Mouse (Mus musculus): ENCODE data around the gene Nsf.

Nsf gene

DNA sequence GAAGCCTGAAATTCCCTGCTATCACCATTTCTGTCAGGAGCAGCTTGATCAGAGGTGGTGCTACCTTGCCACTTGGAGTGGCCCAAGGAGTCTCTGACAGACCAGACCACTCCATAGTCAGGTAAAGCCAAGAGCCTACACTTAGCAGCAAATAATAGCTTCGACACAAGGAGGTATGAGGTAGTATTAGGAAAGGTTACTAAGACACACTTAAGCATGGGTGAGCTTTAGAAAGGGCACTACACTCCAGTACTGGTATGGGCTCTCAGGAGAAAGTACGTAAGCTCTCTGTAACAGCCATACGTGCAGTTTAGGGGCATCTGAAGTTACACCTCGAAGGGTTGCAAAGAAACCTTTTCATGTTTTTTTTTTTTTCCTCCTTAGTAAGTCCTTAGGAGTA is 11.1 kb downstream of the Nsf start:
- in situ Hi-C loops (cut with MseI, MboI), result no loop called here

DNA sequence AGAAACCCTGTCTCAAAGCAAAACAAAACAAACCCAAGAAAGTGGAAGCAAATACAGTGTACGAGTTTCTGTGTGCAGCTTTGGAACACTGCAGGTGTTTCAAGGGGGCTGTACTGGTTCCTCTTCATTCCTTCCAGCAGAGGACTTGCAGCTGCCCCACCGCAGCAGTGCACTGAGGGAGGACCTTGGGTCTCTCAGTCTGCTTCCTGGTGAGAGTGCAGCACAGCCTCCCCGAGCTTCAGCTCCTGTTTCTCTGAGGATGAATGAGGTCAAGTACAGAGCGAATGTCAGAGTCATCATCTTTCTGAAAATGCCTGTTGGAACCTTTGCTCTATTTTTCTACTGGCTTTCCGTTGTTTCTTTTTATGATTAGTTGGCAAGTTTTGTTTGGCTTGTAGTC is 12.5 kb downstream of the Nsf start:
- in situ Hi-C loops (cut with MseI, MboI), result no loop called here

DNA sequence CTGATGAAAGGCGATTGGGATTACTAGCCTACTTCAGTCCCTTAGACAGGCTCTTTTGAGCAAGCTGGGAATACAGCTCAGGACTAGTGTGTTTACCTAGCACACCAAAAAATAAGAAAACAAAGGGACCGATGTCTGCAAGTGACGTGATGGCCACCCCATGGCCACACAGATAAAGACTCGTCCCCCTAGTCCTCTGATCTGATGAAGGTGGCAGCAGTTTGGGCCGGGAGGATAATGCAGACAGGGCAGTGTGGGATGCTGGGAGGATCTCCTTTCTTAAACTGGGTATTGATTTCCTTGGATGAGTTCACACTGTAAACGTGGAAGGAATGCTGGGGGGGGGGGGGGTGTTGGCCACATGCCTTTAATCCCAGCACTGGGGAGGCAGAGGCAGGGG is 13.0 kb downstream of the Nsf start:
- in situ Hi-C loops (cut with MseI, MboI), result no loop called here

DNA sequence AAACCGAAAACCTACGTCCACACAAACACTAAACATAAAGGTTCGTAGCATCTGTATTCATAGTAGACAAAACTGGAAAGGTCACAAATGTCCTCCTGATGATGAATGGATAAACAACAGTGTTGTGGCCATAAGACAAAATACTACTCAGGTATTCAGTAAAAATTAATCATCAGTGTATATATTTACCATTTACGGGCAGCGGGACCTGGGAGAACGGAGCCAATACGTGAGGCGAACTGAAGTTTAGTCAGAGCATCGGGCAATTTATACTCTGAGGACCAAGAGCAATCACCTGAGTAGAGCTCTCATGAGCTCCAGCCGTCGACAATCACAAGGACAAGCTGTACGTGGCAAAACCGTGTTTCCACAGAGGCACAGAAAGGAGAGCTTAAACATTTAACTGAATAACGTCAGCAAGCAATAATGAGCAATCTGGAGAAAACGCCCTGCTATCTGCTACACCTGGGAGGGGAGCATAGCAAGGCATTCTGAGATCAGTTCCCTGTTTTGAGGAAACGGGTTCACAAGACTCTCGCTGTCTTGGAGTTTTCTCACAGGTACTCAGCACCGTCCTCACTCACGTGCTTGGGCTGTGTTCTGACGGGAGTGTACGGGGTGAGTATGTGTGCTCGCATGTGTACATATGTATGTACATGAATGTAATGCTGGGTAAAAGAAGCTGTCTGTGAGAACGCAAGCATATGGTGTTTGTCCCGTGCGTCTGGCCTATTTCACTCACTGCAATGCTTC is 15.7 kb downstream of the Nsf start:
- in situ Hi-C loops (cut with MseI, MboI), result no loop called here

DNA sequence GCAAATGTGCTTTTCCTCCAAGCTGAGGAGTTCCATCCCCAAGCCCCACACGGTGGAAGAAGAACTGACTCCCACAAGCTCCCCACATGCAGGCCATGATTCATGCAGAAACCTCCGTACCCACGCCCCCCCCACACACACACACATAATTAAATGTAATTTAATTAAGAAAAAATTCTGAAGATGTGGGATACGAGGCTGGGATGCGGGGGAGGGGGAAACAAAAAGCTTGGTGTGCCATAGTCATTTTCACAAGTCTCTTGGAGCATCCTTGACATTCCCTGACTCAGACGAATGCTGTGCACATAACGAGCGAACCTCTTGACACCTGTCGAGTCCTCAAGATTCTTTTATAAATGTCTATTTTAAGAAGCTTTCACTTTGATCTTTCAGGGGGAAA is 16.4 kb downstream of the Nsf start:
- in situ Hi-C loops (cut with MseI, MboI), result no loop called here

DNA sequence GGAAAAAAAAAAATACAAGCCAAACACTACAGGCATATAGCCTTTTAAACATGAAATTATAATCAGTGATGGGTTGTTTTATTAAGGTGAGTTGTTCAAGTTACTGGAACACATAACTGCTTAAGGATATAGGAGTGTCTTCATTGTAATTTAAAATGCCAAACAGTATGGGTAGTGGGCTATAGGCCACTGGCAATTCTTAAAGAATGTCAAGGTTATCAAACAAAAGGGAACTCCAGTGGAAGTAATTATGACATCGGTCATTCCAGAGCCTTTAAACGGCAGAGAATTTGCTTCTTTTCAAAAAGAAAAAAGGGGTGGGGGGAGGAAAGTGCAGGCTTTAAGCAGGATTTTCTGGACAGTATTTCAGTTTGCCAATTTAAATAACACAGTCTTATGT is 18.1 kb downstream of the Nsf start:
- in situ Hi-C loops (cut with MseI, MboI), result no loop called here

DNA sequence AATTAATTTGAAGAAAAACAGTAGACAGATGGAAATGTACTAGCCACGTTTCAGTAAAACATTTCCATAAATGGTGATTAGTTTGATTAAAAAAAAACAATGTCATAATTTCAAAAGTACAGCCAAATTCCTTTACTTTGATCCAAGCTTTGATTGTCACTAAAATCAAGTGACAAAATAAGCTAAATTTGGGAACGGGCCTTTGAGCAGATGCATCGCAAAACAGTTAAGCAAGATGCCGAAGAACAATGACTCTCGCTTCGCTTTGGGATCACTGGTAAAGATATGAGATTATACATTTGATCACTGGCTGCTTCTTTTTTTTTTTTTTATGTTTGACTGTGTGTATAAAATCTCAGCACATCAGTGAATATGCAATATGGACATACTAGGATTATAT is 20.0 kb downstream of the Nsf start:
- in situ Hi-C loops (cut with MseI, MboI), result no loop called here

DNA sequence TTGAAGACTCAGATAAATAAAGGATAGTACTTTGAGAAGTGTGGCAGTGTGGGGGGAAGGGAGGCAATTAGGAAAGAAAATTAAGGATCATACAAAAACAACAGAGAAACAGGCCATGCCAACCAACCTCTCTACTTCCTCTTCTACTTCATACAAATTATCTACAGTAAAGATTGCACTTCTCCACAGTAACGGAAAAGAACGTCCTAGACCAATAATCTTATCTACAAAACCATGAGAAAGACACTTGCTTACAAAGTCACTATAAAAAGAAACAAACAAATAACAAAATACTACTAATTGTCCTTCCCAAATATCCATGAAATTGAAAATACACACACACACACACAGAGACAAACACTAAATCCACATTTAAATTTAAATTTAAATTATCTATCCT is 29.9 kb downstream of the Nsf start:
- in situ Hi-C loops (cut with MseI, MboI), result loop anchor here in 1 of 2 experiments (25.0 kb wide), 1 partner anchor 287 kb away; the partner anchor contains the start of genes Lyzl6 and Rprml

DNA sequence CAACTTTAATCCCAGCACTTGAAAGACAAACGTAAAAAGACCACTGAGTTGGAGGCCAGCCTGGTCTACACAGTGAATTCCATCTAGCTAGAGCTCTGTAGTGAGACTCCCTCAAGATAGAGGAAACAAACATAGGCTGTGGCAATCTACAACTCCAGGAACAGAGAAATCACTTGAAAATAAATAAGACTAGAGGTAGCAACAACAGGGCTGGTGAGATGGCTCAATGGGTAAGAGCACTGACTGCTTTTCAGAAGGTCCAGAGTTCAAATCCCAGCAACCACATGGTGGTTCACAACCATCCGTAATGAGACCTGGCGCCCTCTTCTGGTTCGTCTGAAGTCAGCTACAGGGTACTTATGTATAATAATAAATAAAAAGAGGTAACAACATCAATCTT is 30.6 kb downstream of the Nsf start:
- in situ Hi-C loops (cut with MseI, MboI), result loop anchor here in 1 of 2 experiments (25.0 kb wide), 1 partner anchor 286 kb away; the partner anchor contains the start of genes Lyzl6 and Rprml

DNA sequence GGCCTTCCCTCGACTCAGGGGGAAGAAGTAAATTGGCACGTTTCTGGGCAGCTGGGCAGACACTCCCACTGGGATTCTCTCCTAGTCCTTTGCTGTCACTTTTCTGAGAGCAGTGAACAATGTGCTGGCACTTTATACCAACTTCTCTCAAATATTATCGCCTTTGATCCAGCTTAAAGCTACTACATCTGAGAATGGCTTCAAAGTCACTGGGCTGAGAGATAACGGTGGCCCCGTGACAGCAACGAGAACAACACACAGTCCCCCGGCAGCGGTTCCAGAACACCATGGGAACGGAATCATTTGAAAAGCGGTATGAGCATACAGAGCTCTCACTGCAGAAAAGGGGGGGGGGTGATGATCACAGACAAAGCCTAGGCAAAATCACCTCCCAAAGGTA is 31.0 kb downstream of the Nsf start:
- in situ Hi-C loops (cut with MseI, MboI), result loop anchor here in 1 of 2 experiments (25.0 kb wide), 1 partner anchor 286 kb away; the partner anchor contains the start of genes Lyzl6 and Rprml

DNA sequence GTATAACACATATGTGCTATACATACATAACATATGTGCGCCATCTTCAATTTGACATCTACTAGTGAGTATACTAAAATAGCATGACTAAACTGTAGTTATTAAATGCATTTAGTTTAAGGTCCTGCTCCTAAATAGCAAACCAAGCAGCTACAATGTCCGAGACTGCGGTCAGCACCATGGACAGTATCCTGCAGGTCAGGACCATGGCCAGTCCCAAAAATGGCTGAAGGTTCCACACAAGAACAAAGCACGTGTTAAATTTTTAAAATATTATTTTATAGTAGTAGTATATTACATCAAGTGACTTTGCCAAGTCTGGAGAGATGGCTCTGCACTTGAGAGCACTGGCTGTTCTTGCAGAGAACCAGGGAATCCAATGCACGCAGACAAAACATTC is 33.2 kb downstream of the Nsf start:
- in situ Hi-C loops (cut with MseI, MboI), result loop anchor here in 1 of 2 experiments (25.0 kb wide), 1 partner anchor 283 kb away; the partner anchor contains the start of genes Lyzl6 and Rprml

DNA sequence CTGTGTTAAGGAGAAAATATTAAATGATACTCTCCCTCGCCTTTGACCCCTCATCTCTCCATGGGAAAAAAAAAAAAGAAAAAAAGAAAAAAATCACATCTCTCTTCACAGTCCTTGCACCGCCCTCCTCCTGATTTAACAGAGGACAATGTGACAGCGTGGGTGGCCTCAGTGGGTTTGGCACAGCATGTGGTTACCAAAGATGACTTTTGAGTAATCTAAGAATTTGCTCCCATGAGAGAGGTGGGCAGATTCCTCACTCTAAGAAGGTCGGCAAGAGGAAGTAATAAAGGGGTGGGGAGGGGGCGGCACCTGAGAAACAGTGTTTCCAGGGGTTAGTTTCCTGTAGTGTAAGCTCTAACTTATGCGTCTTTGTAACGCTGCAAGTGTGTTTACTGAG is 37.0 kb downstream of the Nsf start:
- in situ Hi-C loops (cut with MseI, MboI), result loop anchor here (10.0 to 25.0 kb wide), 2 partner anchors 272 to 280 kb away; partner anchors contain the start of genes Rprml (in 2 of the 2) and Lyzl6 (in 1 of the 2)

DNA sequence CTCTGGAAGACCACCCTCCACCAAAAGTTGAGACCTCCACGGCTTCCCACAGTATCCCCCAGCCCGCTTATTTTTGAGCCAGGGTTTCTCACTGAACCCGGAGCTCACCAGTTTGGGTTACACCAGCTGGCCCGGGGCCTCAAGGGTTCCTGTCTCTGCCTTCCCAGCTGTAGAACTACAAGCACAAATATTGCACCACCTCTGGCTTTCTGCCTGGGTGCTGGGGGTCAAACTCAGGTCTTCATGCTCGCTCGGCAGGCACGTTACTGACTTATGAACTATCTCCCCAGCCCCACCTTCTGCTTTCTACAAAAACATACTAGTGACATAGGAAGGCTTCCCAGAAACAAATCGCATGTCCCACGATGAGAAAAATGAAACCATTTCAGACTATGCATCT is 38.2 kb downstream of the Nsf start:
- in situ Hi-C loops (cut with MseI, MboI), result loop anchor here (10.0 to 25.0 kb wide), 2 partner anchors 271 to 278 kb away; partner anchors contain the start of genes Rprml (in 2 of the 2) and Lyzl6 (in 1 of the 2)

DNA sequence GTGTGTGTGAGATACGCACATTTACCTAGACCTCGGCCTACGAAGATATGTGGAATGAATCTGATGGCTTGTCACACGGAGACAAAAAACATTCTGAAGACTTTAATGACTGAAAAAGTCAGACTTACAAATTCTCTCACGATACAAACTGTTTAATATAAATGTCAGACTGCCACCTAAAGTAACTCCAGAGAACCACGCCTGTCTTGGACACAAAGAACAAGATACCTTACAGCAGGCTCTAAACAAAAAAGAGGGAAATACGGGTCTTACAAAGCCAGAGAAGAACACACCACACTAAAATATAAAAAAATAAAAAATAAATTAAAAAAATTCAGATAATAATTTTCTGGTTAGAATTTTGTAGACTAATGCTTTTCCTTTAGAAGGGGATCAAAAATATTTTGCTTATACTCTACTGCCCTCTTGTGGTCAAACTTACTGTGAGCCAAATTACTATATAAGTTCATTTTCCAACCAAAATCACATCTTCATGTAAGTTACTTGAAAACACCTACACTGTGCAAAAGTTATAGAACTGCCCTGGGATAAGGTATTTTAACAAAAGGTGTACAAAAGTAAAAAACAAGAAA is 42.8 kb downstream of the Nsf start:
- in situ Hi-C loops (cut with MseI, MboI), result loop anchor here (5.0 to 25.0 kb wide), 3 partner anchors 149 to 274 kb away; partner anchors contain the start of genes Rprml (in 2 of the 2) and Lyzl6 (in 1 of the 2)

DNA sequence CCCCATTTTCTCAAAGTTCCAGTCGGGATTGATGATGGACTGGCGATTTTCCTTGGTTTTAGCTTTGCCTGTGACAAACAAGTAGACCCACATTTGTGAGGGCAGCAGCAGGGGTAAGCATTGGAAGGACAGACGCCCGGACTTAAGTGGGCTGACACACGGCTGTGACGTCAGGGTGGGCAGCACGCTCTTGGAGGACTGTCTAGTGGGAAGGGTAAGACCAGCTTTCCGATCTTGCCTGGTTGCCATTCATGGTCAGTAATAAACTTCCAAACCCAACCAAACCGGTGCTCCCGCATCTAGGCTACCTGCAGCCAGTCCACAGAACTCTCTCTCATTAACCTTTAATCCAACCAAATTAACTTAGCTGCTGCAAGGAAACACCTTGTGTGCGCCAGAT is 43.3 kb downstream of the Nsf start:
- in situ Hi-C loops (cut with MseI, MboI), result loop anchor here (5.0 to 25.0 kb wide), 3 partner anchors 148 to 273 kb away; partner anchors contain the start of genes Rprml (in 2 of the 2) and Lyzl6 (in 1 of the 2)

DNA sequence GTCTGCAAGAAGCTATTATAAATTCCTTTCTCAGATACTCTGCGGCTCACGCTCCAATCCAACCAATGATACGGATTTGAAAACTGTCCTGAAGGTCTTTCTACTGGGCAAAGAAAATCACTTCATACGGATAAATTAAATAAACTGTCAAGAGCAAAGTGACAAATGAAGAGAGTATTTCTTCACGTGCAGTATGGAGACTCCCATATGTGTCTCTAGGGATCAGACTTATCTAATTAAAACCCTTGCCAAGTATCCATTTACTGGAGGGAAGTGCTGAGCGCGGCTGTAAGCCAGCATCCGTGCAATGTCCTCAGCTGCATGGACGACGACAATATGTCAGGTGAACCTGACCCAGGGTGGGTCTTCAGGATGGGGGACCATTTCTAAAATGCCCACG is 44.0 kb downstream of the Nsf start:
- in situ Hi-C loops (cut with MseI, MboI), result loop anchor here (5.0 to 25.0 kb wide), 3 partner anchors 148 to 273 kb away; partner anchors contain the start of genes Rprml (in 2 of the 2) and Lyzl6 (in 1 of the 2)

DNA sequence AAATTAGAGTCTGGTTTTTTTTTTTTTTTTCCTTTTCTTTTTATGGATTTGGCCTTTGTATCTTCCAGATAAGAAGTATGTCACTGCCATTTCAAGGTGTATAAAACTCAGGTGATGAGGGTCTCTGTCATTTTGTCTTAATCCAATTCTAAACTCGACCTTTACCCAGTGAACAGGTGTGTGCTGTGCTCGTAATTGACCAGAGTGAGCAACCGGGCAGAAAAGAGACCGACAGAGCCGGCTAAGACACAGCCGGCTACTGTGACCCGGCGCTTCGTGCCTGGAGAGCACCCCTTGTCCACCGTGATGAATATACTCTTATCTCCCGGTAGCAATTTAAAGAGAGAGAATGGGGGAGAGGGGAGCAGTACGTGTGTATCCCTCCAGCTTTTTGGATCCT is 44.5 kb downstream of the Nsf start:
- in situ Hi-C loops (cut with MseI, MboI), result loop anchor here in 1 of 2 experiments (25.0 kb wide), 1 partner anchor 272 kb away; the partner anchor contains the start of genes Lyzl6 and Rprml

DNA sequence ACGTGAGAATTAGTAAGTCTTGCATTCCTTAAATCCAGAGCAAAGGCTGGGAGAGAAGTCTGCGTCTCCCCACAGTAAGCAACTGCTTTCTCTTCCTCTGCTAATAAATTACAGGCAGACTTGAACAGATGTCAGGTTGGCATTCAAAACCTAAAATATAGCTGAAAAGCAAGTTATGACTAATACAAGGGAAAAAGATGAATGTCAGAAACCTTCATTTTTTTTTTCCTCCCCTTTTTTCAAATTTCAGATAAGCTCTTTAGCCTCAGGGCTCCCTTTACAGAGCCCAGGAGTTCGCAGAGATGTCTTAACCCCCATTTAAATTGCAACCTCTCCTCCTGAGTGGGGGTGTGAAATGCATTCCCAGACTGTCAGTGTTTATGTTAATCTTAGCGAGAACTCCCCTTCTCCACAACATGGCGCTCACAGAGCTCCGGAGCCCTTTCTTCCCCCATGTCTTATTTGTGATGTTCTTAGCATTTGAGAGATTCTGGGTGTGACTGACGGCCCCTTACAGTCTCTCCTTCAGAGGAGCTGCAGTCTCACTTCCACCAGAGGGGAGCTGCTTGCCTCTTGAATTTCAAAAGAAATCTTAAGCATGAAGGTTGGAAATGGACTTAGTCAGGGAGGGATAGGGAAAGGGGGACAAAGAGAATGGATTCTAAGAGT is 47.7 kb downstream of the Nsf start:
- in situ Hi-C loops (cut with MseI, MboI), result loop anchor here in 1 of 2 experiments (25.0 kb wide), 1 partner anchor 269 kb away; the partner anchor contains the start of genes Lyzl6 and Rprml

DNA sequence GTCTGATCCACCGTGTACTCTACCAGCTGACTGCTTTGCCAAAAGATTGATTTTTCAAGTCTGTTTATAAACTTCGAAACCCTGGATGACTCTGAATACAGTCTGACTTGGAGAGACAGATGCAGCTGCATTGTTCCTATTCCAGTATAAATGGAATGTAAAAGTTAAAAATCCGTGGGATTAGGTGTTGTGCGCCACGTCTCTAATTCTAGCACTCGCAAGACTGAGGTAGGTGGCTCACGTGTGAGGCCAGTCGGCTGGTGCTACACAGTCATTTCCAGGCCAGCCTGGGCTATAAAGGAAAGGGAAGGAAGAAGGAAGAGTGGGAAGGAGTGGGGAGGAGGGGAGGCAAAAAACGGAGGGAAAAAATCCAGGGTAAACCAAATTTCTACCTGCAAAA is 48.4 kb downstream of the Nsf start:
- in situ Hi-C loops (cut with MseI, MboI), result loop anchor here in 1 of 2 experiments (25.0 kb wide), 1 partner anchor 268 kb away; the partner anchor contains the start of genes Lyzl6 and Rprml

DNA sequence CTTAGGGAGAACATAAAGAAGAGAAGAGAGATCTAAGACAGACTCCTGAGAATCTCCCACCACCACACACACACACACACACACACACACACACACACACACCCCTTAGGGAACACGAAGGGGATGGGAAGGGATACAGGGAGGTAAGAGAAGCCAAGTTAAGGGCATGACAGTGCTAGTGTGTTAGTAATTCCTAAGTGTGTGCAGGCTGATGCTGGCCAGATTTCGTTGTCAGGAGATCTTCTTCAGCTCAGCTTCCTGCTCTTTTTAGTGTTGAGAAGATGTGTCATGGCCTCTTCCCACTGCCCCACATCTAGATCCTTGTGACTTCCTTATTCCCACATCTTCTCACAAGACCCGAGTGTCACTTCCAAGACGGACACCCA is 52.3 kb downstream of the Nsf start:
- in situ Hi-C loops (cut with MseI, MboI), result loop anchor here in 1 of 2 experiments (25.0 kb wide), 1 partner anchor 264 kb away; the partner anchor contains the start of genes Lyzl6 and Rprml

Measured in mouse trophoblast stem cell (cell line).